Mouse (Mus musculus) bone marrow macrophage, adult 2 months (primary cell): ENCODE results near the gene Ipmk. TPM values are rescaled to one million over a fixed set of nuclear protein-coding genes. Genes with fewer than 3 reads are reported as not detected.

Experiments
- H3K27ac ChIP-seq: 2 replicates; pipeline ENCODE4 v1.5.1; 2012; ENCODE audit warnings: low read depth, low read length; ENCODE audit not compliant: insufficient read depth
- H3K4me1 ChIP-seq: 2 replicates; pipeline ENCODE4 v1.6.1; 2012; ENCODE audit warnings: low read length; ENCODE audit not compliant: control insufficient read depth, insufficient read depth
- H3K4me3 ChIP-seq: 2 replicates; pipeline ENCODE4 v1.5.1; 2012; ENCODE audit warnings: mild to moderate bottlenecking, low read length, moderate library complexity; ENCODE audit not compliant: insufficient read depth
- CTCF ChIP-seq: IDR thresholded peaks from 2 replicates; pipeline ENCODE4 v1.5.1; 2012; ENCODE audit warnings: low read depth, mild to moderate bottlenecking, low read length, moderate library complexity
- POLR2A ChIP-seq: IDR thresholded peaks from 2 replicates; pipeline ENCODE4 v1.6.1; 2012; ENCODE audit warnings: mild to moderate bottlenecking, low read depth, low read length, borderline replicate concordance
- polyA plus RNA-seq: library from polyadenylated mRNA; stranded (reverse); fragments of >200 nt; gene quantifications from 2 replicates; pipeline ENCODE4 v1.2.4, GENCODE M21; 2012; ENCODE audit not compliant: missing spikeins, insufficient read depth, insufficient read length

Gene Ipmk
- polyA plus RNA-seq = 18.3 and 19.0 TPM in 2 replicates

DNA sequence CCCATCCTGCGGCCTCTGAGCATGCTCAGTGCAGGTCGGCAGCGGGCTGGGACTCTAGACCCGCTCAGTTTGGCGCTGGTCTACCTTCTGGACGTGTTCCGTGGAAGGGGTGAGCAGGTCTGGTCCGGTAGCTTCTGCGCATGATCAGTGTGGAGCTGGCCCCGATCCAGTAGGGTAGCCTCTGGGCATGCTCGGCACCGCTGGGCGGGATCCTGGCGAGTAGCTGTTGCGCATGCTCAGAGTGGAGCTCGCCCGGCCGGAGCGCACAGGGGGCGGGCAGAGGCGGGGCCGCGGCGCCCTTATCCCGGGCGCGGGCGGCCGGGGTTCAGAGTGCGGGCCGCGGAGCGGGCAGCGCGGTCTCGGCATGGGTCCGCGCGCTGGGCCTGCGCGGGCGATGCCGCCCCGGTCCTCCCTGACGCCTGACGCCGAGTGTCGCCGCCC, at the start of gene Ipmk:
Gene Ipmk (plus strand): TSS at position 255 of the 441 bp plus-strand sequence.
- peak within 1 kb of the TSS; percentile 73 for H3K27ac ChIP-seq
- peak; percentile 78 for TF ChIP-seq POLR2A
- TF ChIP-seq CTCF = no peak
- peaks cover 29% of the 10 kb centered on the region for H3K4me1 ChIP-seq
- peak within 1 kb of the TSS; percentile 96 for H3K4me3 ChIP-seq

DNA sequence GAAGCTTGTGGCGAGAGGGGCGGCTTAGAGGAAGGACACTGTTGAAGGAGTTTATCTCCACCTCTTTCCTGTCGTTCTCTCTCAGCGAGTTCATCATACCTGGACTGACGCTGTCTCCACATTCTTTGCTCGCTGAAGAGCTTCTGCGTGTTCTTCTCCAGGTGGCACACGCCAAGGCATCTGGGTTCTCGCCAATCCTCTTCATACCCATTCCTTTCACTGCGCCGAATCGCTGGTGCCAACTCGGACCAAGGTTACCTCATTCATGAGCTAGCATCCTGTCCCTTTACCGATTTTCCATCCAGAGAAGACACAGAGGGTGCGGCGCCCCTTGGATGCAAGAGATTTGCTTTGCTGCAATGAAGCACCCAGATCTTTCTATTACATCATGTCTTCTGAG, 47.4 kb upstream of the Ipmk start:
- TF ChIP-seq CTCF (no peak), POLR2A (no peak)
- Histone ChIP-seq H3K4me1 (no peaks in the 10 kb centered on the region), H3K4me3 (no peak overlapping the region), H3K27ac (no peak overlapping the region)

DNA sequence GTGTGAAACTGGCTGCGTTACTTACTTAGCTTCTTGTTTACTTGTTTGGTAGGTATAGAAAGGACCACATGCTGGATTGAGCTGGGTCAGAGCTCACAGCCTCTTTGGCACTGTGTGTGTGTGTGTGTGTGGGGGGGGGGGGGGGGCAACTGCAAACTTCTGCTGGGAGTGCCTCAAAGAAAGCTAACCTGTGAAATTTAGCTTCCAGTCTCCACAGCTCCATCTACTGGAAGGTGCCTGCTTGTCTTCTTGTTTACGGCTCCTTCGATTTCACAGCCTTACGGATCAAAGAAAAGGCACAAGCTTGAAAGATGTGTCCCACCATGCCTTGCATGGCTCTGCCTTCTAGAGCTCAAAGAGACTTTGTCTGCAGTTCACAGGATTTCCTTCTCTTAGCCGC, 45.1 kb upstream of the Ipmk start:
- no peak overlapping the region for H3K4me3 ChIP-seq
- H3K4me1 ChIP-seq = no peaks in the 10 kb centered on the region
- no peak overlapping the region for H3K27ac ChIP-seq
- TF ChIP-seq CTCF (no peak), POLR2A (no peak)

DNA sequence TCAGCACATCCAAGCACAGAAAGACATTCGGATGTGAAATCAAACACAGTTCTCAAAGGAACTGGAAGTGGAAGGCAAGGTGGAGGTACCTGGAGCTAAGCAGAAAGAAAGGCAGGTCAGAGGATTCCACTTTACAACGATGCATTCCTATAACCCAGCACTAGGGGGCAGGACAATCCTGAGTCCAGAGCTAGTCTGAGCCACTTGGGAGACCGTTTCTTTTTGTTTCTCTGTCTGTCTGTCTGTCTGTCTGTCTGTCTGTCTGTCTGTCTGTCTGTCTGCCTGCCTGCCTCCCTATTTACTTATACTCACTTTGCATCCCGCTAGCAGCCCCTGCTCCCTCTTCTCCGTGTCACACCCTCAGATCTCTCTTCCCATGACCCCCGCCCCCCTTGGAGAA, 41.4 kb upstream of the Ipmk start:
- TF ChIP-seq POLR2A (no peak), CTCF (peak; percentile 74)
- Histone ChIP-seq H3K4me3 (peak overlapping the region; percentile 60), H3K4me1 (no peaks in the 10 kb centered on the region), H3K27ac (no peak overlapping the region)

DNA sequence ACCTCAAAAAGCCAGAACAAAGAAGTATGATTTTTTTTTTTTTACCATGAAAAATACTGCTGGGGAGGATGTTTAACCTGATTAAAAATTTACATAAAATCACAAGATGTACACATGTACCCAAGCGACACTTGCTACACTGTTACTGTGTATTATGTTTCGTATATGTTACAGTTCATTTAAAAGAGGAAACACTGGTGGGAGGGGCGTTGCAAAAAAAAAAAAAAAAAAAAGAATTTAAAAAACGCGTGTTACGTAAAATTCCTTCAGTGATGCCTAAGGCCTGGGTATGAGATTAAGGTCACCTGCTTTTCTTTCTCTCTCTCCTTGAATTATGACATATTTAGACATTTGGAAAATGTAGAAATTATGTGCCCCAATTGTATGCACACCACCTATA, 40.8 kb upstream of the Ipmk start:
- Histone ChIP-seq H3K27ac (no peak overlapping the region), H3K4me1 (no peaks in the 10 kb centered on the region), H3K4me3 (peak overlapping the region; percentile 60)
- TF ChIP-seq CTCF (no peak), POLR2A (no peak)

DNA sequence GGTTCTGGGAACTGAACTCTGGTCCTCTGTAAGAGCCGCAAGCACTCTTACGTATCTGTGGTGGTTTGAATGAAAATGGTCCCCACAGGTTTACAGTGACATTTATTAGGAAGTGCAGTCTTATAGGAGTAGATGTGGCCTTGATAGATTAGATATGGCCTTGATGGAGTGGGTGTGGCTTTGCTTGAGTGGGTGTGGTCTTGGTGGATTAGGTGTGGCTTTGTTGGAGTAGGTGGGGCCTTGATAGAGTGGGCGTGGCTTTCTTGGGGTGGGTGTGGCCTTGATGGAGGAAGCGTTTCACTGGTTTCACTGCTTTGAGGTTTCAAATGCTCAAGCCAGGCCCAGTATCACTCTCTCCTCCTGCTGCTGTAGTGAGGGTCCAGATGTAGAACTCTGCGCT, 39.4 kb upstream of the Ipmk start:
- Histone ChIP-seq H3K27ac (no peak overlapping the region), H3K4me3 (no peak overlapping the region), H3K4me1 (no peaks in the 10 kb centered on the region)
- no peak for TF ChIP-seq CTCF
- no peak for TF ChIP-seq POLR2A

DNA sequence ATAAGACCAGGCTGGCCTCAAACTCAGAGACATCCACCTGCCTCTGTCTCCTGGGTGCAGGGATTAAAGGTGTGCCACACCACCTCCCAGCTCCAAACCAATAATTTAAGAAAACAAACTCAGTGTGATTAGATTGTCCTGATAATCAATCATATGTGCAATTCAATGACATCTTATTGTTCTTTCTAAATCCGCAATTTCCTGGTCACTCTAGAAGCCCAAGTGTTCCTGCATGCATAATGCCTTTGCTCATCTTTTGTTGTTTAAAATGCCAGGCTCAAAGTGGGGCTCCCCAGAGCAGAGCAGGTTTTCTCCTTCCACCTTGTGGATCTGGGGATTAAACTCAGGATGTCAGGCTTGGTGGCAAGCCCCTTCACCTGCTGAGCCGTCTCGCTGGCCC, 37.3 kb upstream of the Ipmk start:
- TF ChIP-seq POLR2A (no peak), CTCF (no peak)
- Histone ChIP-seq H3K4me1 (no peaks in the 10 kb centered on the region), H3K27ac (no peak overlapping the region), H3K4me3 (no peak overlapping the region)

DNA sequence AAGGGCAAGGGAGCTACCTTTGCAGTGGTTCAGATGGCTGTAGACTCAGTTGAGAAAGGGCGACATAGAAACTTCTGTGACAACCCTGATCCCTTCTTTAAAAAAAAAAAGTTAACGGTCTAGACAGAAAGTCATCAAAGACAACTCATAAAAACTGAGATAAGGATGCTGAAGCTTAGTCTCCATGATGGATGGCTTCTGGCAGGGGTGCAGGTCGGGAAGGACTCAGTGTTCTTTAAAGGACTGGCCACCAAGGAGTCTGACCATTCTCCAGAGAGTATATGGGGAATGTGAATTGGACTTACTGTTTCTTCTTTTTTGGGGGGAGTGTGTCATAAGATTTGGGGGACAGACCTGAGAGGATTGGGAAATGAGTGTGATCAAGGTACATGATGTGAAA, 33.0 kb upstream of the Ipmk start:
- no peaks in the 10 kb centered on the region for H3K4me1 ChIP-seq
- H3K4me3 ChIP-seq = no peak overlapping the region
- no peak overlapping the region for H3K27ac ChIP-seq
- TF ChIP-seq POLR2A = no peak
- no peak for TF ChIP-seq CTCF

DNA sequence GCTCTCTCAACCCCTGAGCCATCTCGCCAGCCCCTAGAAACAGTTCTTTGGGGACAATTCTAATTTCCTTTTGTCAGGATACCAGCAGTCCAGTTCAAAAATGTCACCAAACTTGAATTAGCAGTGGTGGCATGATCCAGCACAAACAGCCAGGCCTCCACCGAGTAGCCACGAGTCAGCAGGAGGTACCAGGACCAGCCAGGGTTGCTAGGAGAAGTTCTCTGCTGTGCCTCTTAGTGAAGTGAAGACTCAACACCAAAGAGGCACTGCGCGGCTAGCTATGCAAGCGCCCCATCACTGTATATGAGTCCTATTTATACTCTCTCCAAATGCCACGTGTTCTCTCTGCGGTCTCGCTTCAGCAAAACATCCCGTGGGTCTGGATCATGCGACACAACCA, 31.5 kb upstream of the Ipmk start:
- no peak overlapping the region for H3K4me3 ChIP-seq
- H3K4me1 ChIP-seq = no peaks in the 10 kb centered on the region
- TF ChIP-seq POLR2A (no peak), CTCF (no peak)
- no peak overlapping the region for H3K27ac ChIP-seq

DNA sequence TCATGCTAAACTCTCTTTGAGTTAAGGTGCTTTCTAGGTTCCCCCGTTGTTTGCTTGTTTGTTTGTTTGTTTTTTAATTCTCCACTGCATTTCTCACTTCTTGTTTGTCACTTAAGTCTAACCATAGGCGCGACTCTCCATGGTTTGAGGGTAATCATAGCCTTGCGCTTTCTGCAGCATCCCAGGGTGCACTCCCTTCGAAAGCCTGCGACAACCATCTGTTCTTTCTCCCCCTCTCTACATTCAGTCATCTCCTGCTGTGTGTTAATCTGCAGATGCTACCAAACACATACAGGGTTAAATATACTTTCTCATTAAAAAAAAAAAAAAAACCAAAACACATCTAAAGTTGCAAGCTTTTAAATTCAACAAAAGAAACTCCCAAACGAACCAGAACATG, 31.1 kb upstream of the Ipmk start:
- Histone ChIP-seq H3K27ac (no peak overlapping the region), H3K4me3 (no peak overlapping the region), H3K4me1 (no peaks in the 10 kb centered on the region)
- TF ChIP-seq CTCF = no peak
- TF ChIP-seq POLR2A = no peak

DNA sequence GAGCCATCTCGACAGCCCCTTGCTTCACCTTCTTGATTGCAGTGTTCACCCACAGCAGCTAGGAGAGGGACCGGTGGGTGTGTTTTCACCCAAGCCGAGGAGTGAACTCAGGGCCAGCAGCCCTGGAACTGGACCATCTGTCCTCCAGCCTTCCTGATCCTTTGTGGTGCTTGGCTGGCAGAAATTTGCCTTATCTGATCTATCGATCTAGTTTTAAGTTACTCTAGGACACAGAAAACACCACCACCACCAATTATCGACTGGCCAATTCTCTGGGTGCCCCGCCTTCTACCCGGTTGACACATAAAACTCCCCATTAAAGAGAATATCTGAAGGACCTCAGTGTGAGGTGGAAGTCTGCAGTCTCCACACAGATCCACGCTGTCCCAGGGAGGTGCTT, 23.9 kb upstream of the Ipmk start:
- Histone ChIP-seq H3K27ac (no peak overlapping the region), H3K4me1 (no peaks in the 10 kb centered on the region), H3K4me3 (no peak overlapping the region)
- TF ChIP-seq CTCF = no peak
- no peak for TF ChIP-seq POLR2A
